Mouse (Mus musculus): Measurements from ENCODE around the gene Rnf224. TPM values are rescaled to one million over a fixed set of nuclear protein-coding genes. Genes with fewer than 3 reads are reported as not detected.
A peak's percentile ranks its signal among the peaks of the same experiment; 100 is the strongest.
"Not testable (repeated sequence)": the region's sequence is repeated elsewhere in the genome, so short reads cannot be mapped to it uniquely, and the experiment has no call there.

Gene Rnf224
- total RNA-seq, 2 experiments from 2014 or later = not detected

DNA sequence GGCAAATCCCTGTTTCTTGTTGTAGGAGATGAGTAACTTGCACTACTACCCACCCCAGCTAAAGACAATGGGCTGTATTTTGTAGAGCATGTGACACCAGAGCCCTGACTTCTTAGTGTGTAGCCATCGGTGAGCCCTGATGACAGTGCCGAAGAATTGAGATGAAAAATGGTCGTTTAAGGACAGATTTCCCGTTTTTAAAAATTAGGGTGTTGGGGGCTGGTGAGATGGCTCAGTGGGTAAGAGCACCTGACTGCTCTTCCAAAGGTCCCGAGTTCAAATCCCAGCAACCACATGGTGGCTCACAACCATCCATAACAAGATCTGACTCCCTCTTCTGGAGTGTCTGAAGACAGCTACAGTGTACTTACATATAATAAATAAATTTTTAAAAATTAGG is 20.7 kb upstream of the Rnf224 start:
- DNase-seq; intact Hi-C loops (cut with DNase I): not testable (repeated sequence)

DNA sequence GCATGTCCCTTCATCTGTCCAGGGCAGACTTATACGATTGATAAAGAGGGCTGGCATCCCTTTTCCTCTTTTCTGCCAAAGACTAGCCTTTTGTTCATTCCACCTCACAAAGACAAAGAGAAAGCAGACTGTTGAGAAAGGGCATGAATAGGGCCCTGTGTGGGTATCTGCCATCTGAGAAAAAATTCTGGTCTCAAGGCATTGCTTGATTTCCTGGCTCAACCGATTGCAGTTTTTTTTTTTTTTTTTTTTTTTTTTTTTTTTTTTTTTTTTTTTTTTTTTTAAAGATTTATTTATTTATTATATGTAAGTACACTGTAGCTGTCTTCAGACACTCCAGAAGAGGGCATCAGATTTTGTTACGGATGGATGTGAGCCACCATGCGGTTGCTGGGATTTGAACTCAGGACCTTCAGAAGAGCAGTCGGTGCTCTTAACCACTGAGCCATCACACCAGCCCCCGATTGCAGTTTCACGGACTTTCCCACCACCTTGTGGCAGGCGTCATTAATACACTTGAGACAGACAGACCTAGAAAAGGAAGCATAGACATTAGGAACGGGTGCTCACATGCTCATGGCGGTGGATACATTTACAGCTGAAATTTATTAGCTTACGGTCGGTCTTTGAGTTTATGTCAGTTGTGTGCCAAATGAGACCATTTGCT is 20.0 kb upstream of the Rnf224 start:
- intact Hi-C loops (cut with DNase I) = not testable (repeated sequence)
- peak in 1 of 2 experiments; percentile 39 for DNase-seq

DNA sequence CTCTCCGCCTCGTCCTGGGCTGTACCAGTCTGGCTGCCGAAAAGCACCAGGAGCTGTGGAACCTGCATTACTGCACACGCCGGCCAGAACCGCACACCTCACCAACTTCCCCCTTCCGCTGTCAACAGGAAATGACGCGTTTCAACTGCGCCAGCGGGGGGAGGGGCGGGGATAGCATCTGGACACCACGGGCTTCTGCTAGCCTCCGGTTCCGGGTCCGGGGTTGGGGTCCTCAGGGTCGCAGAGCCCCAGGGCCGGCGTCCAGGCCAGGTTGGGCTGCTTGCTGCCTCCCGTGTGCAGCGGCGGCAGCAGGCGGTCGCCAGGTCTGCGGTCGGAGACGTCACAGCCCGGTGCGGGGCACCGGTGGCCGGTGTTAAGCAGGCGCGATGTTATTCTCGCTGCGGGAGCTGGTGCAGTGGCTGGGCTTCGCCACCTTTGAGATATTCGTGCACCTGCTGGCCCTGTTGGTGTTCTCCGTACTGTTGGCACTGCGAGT is 18.7 kb upstream of the Rnf224 start, which contains the start of gene Tmem203:
Gene Tmem203 (plus strand): TSS at position 156 of the 496 bp plus-strand sequence.
- intact Hi-C loops (cut with DNase I) = loop anchor here (1.0 to 2.0 kb wide), 4 partner anchors 17 to 77 kb away; partner anchors contain the start of genes Anapc2, Man1b1 and Ssna1
- peak; percentile 90 for DNase-seq

DNA sequence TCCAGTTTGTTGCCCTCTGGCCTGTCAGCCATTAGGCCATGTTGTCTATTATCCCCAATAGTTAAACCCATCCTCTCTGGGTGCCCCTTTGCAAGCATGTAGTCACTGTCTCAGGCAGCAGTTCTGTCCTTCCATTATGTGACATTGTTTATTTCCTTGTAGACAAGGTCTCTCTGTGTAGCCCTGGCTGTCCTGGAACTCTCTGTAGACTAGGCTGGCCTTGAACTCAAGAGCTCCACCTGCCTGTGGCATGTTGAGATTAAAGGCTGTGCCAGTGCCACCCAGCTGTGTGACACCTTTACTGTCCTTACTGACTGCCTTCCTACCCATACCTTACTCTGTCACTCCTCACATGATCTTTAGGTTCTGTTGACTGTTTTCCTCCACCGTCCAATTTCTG is 15.7 kb upstream of the Rnf224 start:
- intact Hi-C loops (cut with DNase I) = no loop called here
- DNase-seq = no peak

DNA sequence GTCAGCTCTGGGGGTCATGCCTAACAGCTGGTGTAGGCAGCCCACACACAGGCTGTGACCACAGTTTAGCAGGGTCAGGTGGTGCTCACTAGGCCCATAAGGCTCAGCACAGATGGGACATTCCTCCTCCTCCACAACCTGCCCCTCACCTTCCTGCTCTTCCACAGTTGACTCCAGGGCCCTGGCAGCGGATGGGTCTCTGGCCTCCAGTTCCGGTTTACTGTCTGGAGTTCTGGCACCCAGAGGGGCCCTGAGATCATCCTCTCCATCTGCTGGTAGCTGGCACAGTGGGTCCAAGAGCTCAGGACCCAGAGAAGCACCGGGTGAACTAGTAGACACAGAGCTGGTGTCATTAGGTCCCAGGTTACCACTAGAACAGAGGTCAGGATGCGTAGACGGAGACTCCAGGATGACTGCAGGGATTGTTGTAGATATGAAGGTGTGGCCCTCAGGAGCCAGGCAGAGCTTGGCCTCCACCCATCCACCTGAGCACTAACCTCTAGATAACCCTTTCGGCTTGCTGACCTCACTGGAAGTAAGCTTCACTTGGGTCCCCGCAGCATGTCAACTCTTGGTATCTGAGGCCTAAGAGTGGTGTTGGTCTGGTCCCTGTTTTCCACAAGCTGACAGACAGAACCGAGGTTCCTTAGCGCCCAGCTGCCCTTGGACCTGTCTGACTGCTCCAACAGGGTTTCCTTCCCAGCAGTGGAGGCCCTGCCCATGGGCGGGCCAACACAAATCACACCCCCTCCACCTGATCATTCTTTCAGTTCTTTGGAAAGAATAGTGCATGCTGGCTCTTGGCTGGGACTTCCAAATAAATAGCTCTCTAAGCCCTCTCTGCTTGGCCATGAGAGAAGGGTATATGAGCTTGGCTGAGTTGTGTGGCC is 9.8 kb upstream of the Rnf224 start, which contains the start of gene AL732309.1:
Gene AL732309.1 (minus strand): TSS at position 681 of the 890 bp plus-strand sequence.
- no peak for DNase-seq
- intact Hi-C loops (cut with DNase I) = no loop called here

DNA sequence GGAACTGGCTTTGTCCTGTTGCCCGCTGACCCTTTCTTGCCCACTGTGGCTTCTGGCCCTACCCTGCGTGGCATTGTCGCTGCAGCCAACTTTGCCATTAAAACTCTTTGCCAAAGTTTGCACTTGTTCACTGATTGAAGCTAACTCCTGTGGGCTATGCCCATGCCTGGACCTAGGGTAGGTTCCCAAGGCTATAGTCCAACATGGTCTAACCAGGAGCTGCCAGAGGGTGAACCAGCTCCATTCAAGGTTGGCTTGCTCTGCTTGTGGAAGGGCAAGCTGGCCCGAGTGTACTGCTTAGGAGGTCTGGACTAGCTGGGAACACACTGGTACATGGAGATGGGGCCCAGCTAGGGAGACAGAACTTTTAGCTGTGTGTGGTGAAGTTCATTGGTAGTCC is 7.6 kb upstream of the Rnf224 start:
- intact Hi-C loops (cut with DNase I) = no loop called here
- no peak for DNase-seq

DNA sequence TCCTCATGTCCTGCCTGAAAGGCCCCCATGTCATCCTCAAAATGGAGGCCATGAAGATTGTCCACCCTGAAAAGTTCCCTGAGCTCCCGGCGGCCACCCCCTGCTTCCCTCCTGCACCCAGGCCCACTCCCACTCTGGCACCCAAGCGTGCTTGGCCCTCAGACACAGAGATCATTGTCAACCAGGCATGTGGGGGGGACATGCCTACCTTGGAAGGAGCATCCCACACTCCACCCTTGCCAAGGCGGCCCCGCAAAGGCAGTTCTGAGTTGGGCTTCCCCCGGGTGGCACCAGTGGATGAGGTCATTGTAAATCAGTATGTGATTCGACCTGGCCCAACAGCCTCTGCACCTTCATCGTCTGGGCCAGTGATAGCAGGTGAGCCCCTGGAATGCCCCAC is 6.8 kb upstream of the Rnf224 start:
- no peak for DNase-seq
- intact Hi-C loops (cut with DNase I) = no loop called here

DNA sequence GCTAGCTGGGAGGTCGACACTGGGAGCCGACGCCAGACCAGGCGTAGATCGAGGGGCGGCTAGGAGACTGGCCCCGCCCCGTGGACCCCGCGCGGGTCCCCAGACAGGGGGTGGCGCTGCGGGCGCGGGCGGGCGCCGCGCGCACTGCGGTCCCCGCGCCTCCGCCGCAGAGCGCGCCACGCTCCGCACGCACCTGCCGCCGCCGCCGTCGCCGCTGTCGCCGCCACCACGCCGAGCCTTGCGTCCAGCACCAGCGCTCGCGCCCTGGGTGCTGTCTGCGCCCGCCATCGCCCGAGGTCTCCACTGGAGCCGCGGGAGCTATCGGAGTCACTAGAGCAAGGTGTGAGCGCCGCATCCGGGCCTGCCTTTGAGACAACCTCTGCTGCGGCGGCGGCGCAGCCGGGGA is 5.5 kb upstream of the Rnf224 start, which contains the start of the genes Rnf208 and Cysrt1:
Gene Rnf208 (plus strand): TSS at position 155 of the 406 bp plus-strand sequence.
Gene Cysrt1 (minus strand): TSS at position 352 of the 406 bp plus-strand sequence.
- no peak for DNase-seq
- intact Hi-C loops (cut with DNase I) = no loop called here

DNA sequence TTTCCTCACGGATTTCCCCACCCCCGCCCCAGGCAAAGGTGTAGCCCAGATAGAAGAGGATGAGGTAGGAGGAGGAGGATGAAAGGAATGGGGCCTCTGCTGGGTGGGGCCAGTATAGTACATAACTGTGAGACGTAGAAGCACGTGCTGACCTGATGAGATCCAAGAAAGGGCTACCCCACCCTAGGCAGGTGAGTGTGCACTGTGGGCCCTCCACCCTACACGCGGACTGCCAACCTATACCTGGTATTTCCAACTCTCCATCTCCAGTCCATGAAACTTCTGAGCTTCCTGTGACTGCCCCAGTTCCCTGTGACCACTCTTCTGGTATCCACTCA is 4.8 kb upstream of the Rnf224 start:
- intact Hi-C loops (cut with DNase I) = no loop called here
- DNase-seq = no peak

DNA sequence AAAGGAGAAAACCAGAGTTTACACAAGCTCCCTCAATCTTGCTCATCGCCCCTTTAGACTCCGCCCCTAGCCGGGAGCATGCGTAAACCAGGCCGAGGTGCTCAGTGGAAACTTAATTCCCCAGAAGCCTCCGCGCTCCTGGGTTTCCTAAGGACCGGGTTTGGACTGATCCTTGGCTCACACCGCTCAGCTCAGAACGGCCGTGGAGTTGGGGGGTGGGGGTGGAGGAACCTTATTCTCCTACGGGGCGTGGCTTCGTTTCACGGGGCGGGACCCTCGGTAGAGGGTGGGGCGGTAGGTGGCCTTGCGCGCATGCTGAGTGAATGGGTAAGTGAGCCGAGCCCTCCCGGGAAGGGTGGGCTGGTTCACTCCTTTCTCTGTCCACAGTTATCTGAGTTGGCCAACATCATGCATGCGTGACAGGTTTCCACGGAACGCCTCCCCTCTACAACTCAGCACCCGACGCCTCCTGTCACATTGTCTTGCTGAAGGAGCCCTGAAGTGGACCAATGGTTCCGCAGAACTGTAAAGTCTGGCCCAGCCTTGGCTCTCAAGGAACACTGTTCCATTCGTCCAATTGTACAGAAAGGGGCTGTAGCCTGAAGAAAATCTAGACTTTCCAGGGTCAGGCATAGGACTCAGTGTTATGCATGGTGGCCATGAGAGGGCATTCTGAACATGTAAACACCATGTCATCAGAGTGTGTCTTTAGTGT is 4.3 kb upstream of the Rnf224 start:
- DNase-seq = peak in 1 of 2 experiments; percentile 56
- intact Hi-C loops (cut with DNase I) = no loop called here

DNA sequence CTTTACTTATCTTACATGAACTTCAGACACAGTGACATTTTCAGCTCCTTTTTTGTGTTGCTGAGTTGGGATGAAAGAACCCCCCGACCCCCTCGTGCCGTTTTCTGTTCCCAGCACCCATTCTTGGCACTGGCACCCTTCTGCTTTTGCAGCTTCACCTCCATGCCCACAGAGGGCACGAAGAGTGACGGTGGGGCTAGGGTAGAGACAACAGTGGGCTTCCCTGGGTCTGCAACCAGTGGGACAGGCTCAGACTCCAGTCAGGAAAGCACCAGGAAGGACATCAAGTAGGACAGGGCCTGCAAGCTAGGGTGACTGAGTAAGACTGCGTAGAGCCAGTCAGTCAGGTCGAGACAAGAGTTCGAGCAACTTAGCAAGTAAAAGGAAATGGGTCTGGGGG is 3.7 kb upstream of the Rnf224 start:
- DNase-seq = no peak
- intact Hi-C loops (cut with DNase I) = no loop called here

DNA sequence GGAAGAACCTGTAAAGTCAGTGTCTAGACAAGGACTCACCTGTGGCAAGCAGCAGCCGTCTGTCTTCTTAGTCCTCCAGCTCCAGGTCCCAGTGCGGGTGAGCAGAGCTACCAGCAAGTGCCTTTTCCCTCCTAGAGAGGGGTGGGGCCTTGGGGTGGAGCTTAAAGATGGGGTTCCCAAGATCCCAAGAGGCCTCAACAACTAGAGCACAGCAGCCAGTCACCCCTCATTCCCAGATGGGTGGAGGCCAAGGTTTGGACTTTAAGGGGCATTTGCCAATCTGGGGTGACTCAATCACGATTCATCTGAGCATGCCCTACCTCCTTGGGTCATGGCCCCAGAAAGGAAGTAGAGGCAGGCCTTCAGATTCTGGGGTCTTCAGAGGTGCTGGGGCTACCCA is 3.2 kb upstream of the Rnf224 start:
- no peak for DNase-seq
- intact Hi-C loops (cut with DNase I) = no loop called here

DNA sequence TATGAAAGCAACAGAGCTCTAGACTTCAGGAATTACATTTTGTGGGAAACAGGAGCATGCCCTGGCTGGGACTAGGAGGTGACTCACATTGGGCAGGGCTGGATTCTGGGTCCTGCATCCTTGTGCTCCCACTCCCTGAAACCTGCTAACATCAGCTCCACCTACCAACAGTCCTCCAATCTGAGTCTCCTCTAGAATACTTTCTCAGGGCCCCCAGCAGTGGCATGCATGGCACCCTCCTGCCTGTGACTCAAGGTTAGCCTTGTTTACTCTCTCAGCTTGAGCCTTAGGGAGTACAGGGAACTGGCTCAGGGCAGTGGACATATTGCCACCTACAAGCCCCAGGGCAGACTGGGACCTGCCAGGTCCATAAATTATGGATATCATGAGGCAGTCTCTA is 1.5 kb upstream of the Rnf224 start:
- intact Hi-C loops (cut with DNase I) = no loop called here
- DNase-seq = no peak

DNA sequence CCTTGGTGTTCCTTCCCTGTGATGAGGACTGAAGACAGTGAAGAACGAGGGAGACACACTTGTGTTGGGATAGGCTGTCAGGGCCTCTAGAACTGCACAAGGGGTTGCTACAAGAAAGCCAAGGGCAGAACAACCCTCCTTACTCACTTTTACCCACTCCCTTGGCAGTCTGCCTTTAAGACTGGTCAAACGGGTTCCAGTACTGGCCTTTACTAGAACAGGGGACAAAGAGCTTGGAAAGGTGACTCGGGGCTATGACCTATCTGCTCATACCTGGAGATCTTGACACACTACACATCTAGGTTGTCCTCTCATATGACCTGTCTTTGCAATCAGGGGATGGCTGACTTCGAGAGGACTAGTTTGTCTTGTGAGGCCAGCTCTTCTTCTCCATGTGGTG is 935 bp upstream of the Rnf224 start:
- no peak for DNase-seq
- intact Hi-C loops (cut with DNase I) = no loop called here

DNA sequence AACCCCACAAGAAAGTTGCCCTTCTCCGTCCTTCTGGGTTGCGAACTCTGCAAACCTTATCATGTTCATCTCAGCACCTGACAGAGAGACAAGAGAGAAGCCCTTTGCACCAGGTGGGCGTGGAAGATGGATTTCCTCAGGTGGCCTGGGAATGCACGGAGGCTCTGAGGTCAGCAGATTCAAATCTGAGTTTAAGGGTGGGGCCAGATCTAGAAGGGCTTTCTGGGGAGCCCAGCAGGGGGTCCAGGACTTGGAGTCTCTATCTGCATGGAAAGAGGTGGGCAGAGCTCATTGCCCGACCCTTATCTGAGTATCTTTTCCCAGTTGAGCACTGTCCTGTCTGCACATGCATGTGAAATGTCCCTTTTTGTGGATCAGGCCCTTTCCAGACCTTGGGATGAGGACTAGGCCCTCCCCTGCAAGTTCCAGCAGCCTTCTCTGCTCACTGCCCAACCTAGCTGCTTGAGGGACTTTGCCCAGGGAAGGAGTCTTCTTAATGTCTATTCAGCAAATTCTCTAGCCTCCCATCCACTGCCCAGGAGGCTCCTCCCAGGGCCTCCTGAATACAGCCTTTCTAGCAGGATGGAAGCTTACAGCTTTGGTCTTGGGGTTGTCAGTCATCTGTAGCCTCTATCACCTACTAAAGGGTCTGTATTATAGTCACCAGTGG is 1.9 kb downstream of the Rnf224 start:
- intact Hi-C loops (cut with DNase I) = no loop called here
- DNase-seq = no peak

DNA sequence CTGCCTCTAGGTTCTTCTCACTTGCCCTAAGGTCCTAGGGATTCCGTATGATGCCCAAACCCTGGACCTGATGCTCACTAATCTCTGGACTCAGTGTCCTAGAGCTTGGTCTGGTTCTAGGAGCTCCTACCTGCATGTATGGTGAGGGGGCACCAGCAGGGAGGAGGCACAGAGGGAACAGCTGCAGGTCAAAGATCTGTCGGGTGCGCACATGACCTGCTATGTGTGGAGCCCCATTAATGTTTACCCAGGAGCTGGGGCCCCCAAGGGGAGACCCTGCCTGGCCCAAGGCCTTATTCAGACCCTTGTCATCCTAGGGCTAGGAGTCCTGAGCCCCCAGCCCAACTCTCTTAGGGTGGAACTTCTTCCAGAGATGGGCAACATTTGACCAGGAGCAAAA is 2.5 kb downstream of the Rnf224 start, which contains the start of gene Slc34a3:
Gene Slc34a3 (minus strand): TSS at position 315 of the 400 bp plus-strand sequence.
- intact Hi-C loops (cut with DNase I) = no loop called here
- no peak for DNase-seq

DNA sequence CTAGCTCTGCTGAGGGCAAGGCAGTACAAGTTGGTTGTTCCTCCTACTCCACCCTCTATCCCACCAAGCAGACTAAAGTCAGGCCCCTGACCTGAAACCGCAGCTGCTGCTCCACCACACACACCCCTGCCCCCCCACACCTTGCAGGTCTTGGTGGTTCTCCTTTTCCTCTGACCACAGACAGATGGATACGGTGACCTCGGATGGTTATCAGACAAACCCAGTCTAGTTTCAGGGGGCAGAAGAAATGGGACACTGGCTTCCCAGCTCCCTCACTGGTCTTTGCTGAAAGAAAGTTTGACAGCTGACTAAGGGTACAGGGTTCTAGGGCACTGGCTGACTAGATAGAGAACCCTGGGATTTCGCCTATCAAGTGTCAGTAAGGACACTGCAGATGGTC is 3.2 kb downstream of the Rnf224 start:
- intact Hi-C loops (cut with DNase I) = no loop called here
- no peak for DNase-seq

DNA sequence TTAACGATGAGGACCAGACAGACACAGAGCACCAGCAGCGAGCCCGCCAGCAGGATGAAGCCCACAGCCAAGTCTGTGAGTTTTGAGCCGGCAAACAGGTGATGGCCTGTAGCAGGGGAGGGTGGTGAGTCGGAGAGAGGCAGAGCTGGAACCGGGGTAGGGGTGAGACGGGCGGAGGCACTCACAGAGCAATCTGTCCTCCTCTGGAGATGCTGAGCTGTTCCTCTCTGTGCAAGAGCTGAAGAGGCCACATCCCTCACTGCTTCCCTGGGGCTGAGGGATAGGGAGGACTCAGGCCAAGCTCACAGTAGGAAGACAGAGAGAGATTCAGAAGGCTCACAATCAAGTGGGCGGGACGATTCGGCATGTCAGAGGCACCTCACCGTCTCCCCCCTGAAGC is 5.5 kb downstream of the Rnf224 start:
- intact Hi-C loops (cut with DNase I) = no loop called here
- no peak for DNase-seq

DNA sequence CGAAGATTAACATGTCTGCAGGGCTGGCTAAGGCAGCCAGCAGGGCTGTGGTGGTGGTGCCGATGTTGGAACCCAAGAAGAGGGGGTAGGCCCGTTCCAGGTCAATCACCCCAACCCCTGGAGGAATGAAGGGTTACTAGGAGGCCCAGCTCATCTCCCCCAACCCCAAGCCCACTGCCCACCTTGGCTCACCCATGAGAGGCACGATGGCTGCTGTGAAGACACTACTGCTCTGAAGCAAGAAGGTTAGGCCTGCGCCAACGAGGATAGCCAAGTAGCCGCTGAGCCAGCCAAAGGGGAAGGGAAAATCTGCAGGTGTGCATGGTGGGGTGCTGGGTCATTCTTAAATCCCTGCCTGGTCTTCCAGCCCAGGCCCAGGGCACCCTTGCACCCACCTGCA is 6.0 kb downstream of the Rnf224 start:
- no peak for DNase-seq
- intact Hi-C loops (cut with DNase I) = no loop called here

DNA sequence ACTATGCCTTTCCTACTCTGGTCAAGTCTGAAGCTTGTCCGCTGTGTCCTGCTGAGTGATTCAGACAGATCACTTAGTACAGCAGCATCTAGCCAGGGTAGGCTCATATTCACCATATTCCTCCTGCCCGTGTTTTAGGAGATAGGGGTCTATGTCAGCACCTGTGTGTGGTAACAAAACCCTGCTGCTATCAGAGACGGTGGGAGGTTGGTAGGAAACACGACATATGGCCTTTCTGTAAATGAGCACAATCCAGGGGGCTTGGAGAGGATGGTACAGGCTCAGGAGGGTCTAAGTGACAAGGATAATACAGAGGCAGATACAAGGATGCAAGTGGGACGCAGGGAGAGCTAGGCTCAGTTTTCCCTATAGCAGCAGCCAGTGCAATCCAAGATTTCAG is 7.0 kb downstream of the Rnf224 start:
- no peak for DNase-seq
- intact Hi-C loops (cut with DNase I) = loop anchor here (2.0 to 5.0 kb wide), 3 partner anchors 25 to 103 kb away; partner anchors contain the start of gene Tmem203
